Mouse (Mus musculus) frontal cortex, postnatal 10 days (tissue): ENCODE data around the gene Smim6.
A peak's percentile ranks its signal among the peaks of the same experiment; 100 is the strongest.

Source experiments
- DNase-seq, 2 experiments: peaks; one replicate each; pipeline ENCODE4 v3.0.0; 2022; ENCODE audit warnings: low spot score in 2 of 2, mixed read lengths in 1 of 2

The Smim6 gene

DNA sequence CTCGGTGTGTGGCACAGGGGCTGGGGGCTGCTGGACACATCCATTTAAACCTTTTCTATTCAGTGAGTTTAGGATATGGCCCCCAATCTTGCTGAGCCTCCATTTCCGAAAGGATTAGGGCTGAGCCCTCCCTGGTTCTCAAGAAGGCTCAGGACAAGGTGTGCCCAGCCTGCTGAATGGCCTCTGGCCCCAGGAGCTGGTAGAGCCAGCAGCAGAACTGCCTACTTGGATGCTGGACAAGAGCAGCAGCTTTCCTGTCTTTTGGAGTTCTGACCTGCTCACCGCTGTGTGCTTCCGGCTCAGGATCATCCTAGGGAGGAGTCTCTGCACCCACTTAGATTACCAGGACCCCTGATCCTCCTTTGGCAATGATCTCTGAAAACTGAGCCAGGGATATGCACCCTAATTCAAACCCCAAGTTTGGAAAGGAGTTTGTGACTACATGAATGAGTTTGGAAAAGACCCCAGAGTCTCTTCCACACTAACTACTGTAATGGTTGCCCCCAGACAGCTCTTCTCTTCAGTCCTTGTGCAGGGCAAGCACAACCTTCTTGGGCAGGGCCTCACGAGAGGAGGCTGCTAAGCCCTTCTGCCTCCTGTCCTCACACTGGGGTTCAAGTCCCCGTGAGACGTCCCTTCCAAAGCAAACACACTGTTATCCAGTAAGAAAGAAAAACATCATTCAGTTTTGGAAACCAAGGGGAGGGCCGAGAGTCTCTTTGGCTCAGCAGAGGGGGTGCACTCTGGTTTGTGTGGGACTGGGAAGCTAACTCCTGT, 11.1 kb upstream of the Smim6 start:
- no peak for DNase-seq

DNA sequence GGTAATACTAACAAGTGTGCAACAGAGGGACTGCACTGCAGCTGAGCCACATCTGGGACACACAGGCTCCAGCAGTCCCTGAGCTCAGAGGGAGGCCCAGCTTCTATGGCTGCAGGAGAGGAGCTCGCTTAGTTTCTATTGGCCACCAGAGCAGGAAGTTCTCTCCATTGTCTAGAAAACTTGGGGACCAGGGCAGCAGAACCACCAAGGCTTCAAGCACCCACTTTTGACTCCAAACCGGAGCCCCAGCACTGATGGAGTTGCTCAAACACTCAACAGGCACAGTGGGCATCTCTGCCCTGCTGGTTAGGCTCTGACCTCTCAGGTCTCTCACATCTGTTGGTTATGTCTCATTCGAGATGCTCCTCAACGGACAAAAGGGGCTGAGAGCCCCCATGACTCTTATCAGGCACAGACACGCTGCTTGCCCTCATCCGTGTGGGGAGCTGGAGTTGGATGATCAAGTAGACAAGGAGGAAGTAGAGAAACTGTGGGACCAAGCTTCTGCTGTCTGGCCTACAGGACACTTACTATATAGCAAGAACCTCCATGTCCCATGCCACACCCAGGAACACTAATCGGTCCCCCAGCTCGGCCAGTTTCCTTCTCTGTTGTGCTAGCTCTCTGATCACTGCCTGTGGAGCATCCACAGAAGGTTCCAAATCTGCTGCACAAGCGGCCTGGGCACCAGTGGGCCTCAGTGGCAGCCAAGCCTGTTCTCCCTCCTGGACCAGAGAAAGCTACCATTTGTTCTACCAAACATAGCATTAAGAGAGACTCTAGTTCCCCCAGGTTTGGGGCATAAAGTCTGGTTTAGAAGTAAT, 10.3 kb upstream of the Smim6 start:
- no peak for DNase-seq

DNA sequence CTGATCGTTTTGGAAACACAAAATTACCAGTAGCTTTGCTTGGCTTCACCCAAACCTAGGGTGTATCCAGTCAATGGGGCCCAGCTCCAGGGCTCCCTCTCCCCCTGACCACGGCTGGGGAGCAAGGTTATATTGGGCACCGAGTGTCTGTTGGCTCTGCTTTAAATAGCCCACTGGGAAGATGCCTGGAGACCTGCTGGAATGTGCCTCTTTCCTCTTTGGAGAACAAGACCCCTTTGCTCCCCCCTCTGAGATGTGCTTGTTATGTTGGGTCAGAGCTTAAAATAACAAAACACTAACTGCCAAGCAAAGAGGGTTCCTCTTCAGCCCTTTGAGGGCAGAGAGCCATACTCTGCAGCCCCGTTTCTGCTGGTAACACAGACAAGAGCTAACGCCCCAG, 9.6 kb upstream of the Smim6 start:
- no peak for DNase-seq

DNA sequence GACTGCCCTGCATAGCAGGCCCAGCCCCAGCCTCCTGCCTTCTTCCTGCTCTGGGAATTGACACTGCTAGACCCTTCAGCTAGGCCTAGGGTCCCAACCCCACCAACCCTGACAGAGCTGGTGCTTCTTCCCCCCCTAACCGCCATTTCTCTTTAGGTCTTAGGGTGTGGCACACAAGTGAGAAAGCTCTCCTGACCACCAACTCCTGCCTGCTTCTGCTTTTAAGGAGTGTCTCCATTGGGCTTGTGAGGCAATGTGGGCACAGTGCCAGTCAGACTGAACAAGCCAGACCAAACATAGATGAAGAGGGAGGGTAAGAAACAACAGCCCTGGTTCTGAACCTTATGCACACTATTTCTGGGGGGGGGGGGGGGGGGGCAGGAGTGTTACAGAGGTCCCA, 9.0 kb upstream of the Smim6 start:
- DNase-seq, result no peak

DNA sequence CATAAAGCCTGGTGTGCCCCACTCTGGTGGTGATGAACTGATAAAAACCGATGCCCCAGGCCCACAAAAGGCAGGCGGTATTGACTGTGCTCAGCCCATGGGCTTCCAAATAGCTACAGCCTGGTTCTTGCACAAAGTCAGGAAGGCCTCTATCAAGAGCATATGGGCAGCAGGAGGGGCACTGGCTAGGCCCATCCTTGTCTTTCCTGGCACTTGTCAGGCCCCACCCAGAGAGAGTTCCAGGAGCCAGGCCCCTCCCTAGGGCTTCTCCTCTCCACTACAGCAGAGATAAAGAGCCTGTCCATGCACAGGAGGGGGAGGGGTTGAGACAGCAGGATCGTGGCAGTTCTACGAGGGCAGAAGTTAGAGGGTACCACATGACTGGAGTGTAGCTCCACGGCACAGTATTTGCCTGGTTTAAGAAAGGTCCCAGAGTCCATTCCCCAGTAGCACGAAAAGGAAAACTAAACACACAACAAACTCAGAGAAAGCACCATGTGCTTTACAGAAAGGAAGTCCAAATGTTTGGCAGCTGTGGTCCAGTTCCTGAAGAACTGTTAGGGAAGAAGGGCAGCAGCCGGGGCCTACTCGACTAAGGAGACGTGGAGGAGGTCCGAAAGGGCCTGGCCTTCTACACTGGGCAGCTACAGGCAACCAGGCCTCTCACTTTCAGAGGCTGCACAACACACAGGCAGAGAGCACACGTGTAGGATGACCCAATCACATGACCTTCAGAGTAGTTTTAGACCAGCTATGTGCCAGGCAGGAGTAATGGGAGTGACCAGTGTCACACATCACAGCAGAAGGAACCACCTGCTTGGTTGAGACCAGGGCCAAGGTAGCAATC, 8.2 kb upstream of the Smim6 start:
- no peak for DNase-seq

DNA sequence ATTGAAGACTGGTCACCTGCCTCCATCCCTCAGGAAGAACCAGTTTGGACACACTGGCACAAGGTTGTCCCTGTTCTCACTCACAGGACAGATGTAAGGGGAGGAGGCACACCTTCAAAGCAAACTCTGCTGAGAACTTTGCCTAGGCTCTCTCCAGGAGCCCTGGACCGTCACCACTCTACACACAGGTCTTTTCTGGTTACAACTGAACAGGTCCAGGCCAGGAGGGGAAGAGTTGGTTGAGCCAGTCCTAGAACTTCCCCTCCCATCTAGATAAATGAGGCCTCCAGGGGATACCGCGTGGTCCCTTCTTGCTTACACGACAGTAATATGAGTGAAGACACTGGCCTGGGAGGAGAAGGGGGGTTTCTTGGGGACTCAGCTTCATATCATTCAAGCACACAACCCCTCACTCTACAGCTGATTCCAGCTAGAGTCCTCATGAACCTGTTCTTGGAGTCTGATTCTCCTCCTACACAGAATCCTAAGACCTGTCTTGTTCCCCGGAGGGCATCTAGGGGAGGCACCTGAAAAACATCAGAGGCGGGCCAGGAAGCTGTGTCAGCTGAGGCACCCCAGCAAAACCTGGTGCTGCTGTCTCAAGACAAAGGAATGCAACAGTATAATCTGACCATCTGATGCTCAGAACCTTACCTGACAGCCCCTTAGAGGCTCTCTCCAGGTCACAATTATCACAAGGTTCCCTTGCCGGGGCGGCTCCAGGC, 7.4 kb upstream of the Smim6 start:
- no peak for DNase-seq

DNA sequence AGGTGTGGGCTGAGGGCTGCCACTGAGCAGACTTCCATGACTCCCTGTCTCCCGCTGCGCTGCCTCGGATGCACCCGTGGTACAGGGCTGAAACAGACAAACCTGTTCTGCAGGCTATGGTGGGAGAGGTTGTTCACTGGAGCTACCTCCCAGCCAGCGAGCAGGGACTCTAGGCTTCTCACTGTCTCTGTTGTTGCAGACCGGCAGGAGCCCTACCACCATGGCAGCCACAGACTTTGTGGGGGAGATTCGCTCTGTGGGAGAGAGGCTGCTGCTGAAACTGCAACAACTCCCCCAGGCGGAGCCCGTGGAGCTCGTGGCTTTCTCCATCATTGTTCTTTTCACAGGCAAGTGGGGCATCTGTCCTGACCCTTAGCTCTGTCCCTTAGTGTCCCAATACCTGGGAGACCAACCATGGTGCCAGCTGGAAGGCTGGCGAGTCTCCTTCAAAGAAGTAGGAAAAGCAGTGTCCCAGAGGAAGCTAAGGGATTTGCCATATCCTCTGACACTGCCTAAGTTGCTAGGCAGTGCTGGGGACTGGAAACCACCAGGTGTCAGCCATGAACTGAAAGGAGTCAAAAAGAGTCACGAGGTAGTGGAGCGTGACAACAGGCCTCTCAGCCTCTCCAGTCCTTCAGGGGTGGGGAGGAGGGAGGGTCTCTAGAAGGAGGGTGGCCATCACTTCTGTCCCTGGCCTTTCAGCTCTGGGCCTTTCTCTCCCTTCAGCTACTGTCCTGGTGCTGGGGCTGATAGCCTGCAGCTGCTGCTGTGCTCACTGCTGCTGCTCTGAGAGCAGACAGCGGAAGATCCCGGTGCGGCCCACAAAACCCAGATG, 6.6 kb upstream of the Smim6 start:
- no peak for DNase-seq

DNA sequence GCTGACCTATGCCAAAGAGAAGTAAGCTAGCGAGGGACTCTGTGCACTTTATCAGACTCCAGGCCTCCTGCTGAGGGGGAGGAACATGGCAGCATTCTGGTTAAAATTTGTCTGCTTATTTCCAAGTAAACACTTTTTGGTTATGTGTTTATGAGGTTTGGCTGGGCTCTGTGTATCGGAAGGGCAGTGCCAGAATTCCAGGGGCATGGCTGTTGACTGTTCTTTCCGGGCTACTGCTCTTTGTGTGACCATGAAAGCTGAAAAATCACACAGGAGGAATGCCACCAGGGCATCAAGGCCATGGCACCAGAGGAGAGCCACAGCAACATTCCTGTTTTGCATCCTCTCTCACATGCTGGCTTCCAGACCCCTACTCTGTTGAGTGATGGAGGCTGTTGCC, 5.7 kb upstream of the Smim6 start:
- no peak for DNase-seq

DNA sequence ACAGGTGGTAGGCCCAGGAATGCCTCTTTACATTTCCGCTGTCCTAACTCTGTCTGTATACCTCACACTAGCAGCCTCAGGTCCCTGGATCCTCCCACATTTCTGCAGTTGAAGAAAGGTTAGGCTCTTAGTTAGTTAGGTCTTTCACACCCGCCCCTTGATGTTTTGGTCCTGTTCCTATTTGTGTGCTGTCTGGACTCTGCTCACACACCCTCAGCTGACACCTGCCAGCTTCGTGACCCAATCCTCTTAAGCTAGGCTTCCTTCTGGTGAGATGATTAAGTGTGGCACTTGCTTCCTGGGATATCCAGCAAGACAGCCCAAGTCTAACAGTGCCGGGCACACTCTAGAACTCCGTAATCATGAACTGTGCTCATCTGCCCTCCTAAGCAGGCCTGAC, 5.3 kb upstream of the Smim6 start:
- DNase-seq, result no peak

DNA sequence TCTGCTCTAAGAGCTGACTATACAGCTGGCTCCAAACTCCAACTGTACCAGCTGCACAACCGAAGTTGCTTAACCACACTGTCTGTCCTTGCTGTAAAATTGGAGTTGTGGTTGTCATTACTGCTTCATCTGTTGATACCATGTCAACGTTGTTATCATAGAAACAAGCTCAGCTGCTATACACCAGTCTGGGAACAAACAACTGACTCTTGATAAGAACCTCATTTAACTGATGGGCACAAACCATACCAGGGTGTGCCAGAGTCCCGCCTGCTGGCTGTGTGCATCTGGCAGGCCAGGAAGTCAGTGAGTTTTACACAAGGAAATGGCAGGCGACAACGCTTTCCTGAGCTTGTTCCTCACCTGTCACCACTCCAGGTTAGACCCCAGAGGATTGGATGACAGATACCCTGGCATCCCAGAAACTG, 669 bp upstream of the Smim6 start:
- no peak for DNase-seq

DNA sequence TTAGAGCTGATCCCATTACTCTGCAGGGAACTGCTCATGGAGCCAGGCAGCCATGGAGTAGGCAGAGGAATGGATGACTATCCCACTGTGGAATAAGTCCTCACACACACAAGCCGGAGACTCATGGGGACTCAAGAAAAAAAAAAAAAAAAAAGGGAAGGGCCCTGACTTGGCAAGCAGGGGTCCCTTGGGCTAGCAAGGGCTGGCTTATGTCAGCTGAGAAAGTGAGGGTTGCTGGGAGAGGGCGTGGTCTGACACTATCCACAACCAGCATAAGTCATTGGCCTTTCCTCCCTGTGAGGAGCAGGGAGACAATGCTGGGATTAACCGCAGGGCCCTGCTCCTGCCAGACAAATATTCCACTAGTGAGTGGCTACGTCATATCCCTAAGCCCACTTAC, 4.8 kb downstream of the Smim6 start:
- DNase-seq, result no peak

DNA sequence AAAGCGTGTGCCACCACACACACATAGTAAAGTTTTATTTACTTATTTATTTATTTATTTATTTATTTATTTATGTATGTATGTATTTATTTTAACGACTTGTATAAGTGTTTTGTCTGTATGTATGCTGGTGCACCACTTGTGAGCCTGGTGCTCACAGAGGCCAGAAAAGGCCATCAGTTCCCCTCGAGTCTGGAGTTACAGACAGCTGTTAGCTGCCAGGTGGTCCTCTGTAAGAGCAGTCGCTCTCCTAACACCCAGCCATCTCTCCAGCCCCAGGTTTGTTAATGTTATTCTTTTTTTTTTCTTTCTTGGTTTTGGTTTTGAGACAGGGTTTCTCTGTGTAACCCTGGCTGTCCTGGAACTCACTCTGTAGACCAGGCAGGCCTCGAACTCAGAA, 6.8 kb downstream of the Smim6 start:
- no peak for DNase-seq

DNA sequence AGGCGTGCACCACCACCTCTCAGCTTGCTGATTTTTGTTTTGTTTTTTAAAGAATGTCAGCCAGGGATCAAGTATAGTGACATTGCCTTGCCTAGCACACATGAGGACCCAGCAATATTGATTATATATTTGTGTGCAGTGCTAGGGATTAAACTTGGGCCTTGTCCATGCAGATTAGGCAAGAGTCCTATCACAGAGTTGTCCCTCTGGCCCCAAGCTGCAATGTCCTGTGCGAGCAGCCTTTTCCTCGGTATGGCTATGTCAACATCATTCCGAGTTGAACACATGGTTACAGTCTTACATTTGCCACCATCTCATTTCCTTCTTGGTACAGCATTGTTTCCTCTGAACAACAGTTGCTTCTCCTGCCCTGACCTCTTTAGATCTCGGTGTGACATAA, 7.3 kb downstream of the Smim6 start:
- no peak for DNase-seq

DNA sequence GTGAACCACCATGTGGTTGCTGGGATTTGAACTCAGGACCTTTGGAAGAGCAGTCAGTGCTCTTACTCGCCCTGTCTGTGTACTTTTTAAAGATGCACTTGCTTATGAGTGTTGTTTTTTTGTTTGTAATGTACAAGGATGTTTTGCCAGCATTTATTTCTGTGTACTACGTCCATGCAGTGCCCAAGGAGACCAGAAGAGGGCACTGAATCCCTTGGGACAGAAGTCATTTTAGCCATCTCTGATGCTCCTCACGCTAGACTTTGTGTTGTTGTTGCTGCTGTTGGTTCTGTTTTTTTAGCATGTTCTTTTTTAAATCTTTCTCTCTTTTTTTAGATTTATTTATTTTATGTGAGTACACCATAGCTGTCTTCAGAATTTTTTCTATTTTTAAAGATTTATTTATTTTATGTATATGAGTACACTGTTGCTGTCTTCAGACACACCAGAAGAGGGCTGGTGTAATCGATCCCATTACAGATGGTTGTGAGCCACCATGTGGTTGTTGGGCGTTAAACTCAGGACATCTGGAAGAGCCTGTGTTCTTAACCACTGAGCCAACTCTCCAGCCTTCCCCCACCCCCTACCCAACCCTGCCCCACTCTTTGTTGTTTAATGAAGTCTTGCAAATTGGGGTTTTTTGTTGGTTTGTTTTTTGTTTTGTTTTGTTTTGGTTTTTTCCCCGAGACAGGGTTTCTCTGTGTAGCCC, 8.4 kb downstream of the Smim6 start:
- DNase-seq, result no peak

DNA sequence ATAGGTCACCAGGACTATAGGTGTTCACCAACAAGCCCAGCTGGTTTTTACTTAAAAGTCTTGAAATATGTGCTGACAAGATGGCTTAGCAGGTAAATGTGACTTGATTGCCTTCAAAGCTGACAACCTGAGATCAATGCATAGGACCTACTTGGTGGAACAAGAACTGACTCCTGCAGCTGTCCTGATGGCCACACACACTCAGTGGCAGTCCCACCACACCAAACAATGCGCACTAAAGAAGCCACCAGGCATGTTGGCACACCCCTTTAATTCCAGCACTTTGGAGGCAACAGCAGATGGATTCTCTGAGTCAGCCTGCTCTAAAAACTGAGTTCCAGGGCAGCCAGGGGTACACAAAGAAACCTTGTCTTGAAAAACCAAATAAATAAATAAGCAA, 10.2 kb downstream of the Smim6 start:
- no peak for DNase-seq

DNA sequence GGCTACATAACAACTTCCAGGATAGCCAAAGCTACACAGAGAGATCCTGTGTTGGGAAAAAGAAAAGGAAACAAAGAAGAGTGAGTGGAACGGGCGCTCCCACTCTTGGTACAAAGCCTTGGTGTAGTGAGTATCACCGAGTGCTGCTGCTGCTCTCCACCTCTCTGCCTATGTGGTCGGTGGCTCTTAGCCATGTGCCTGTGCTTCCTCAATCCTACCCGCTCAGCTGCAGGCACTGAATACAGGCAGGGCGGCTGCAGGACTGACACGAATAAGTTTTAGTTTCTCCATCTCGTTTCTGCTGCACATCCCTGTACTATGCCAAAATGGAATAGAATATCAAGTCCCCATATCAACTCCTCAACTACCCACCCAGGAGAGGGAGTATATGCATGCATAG, 17.2 kb downstream of the Smim6 start:
- no peak for DNase-seq

DNA sequence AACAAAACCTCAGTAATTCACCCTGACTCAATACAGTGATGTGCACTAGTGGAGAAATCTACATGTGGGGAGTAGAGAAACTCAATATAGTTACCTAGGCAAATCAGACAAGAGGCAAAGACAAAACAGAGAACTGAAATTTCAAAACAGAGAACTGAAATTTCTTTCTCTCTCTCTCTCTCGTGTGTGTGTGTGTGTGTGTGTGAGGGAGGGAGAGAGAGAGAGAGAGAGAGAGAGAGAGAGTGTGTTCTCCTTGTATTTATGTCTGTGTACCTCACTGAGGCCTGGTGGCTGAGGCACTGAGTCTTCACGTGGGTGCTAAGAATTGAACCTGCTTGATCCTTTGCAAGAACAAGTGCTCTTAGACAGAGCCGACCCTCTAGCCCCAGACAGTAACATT, 18.0 kb downstream of the Smim6 start:
- DNase-seq, result no peak

DNA sequence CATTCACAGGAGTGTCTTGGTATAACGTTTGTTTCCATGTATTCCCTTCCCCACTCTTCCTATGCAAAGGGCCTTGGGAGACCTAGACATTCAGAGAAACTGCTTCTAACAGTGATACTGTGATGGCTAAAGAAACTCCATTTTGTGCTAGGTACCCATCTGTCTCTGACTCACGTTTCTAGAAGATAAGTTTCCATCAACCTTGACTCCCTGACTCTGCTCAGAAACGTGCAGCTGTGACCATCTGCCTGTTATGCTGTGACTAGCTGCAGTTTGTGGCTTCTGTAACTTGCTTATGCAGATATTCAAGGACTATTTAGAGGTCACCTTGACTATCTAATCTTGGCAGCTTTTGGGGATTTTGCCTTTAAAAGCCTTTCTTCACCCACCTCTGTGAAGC, 19.4 kb downstream of the Smim6 start:
- no peak for DNase-seq

DNA sequence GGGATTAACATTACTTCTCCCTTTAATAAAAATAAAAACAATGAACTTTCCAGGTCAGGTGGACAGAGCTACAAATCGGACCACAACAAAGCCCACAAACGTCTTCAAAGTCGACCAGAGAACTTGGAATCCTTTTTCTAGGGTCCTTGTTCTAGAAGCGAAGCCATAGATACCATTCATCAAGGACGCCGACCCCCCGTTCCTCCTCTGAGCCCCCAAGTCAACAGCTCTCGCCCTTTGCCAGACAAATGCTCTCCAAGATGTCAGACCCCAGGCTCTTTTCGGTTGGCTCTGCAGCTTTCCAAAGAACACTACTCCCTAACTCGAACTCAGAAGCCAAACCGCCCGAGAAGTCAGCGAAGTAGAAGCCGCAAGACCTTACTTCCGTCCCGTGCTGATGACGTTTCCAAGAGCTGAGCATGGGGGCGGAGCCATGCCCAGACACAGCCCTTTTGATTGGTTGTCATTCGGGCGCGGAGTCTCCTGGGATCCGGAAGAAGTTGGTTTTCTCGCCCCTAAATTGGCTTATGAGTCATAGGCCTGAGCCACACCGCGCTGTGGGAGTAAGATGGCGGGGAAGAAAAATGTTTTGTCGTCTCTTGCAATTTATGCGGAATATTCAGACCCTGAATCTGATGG, 21.4 kb downstream of the Smim6 start, which contains the start of the genes Sap30bp and Recql5:
Sap30bp (plus strand) TSS at position 175 of the 639 bp plus-strand sequence.
Recql5 (minus strand) TSS at position 370 of the 639 bp plus-strand sequence.
- peak; percentile 96 to 98 for DNase-seq

DNA sequence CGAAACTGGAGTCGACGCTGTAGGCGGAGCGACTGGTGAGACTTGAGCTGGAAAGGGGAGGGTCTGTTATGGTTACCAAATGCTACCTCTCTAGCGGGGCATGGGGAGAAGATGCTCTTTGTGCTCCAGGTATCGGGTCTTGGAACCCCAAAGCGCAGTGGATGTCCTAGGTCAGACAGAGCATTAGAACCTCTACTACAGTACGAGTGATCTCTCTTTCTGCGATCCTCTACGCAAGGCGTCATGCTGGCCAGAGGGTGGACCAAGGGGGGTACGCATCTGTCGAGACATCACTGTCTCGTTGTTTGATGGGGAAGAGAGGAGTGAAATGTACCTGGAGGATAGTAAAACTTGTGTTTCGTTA, 21.9 kb downstream of the Smim6 start:
- no peak for DNase-seq
